In genomic region chr10:7070100-7070835, GRCm38 (mm10) we compare ENCODE assay signal across 17 mouse cellular contexts. TPM values are rescaled to one million over a fixed set of nuclear protein-coding genes. Genes with fewer than 3 reads are reported as not detected.
DNase-seq lines count a peak whose midpoint lies in the region; ATAC-seq and TF ChIP-seq lines count a peak whose summit lies in the region.
"Had no signal": no experiment of that assay in that cellular context is flagged by ENCODE, and none has a peak within 500 bp of the region (broad histone marks: within the 10 kb centered on the region; RNA-seq: fewer than 3 reads in every experiment).

No protein-coding gene starts in this region.

- H3K4me2 ChIP-seq in hindbrain, embryonic 16.5 days (ENCODE audit: low read length): no peak overlapping the region
- H3K4me2 ChIP-seq in midbrain, postnatal 0 days (ENCODE audit: low read depth, low read length, poor library complexity, severe bottlenecking): no peak overlapping the region
- H3K4me2 ChIP-seq: limb, embryonic 12.5 days; liver, embryonic 15.5 days had no signal

- H3K9me3 ChIP-seq in hindbrain, embryonic 16.5 days (ENCODE audit: control insufficient read depth, low read length): no peaks in the 10 kb centered on the region
- no peaks in the 10 kb centered on the region for H3K9me3 ChIP-seq in midbrain, postnatal 0 days (ENCODE audit: low read length)
- H3K9me3 ChIP-seq: limb, embryonic 12.5 days; liver, embryonic 15.5 days had no signal

- peak; percentile 79 for ATAC-seq in hindbrain, embryonic 16.5 days
- ATAC-seq in midbrain, postnatal 0 days (ENCODE audit: low FRiP score): peak; percentile 85

- no peaks in the 10 kb centered on the region for H3K27me3 ChIP-seq in hindbrain, embryonic 16.5 days (replicated peaks; ENCODE audit: control insufficient read depth, insufficient read depth, low read length)
- no peaks in the 10 kb centered on the region for H3K27me3 ChIP-seq in midbrain, postnatal 0 days (ENCODE audit: insufficient read depth, low read length)
- H3K27me3 ChIP-seq: limb, embryonic 12.5 days; liver, embryonic 15.5 days had no signal

- no peak overlapping the region for H3K9ac ChIP-seq in hindbrain, embryonic 16.5 days (ENCODE audit: low read depth, low read length)
- H3K9ac ChIP-seq in midbrain, postnatal 0 days (replicated peaks; ENCODE audit: low read length, poor library complexity, severe bottlenecking): no peak overlapping the region
- H3K9ac ChIP-seq: limb, embryonic 12.5 days; liver, embryonic 15.5 days had no signal

- H3K4me3 ChIP-seq in hindbrain, embryonic 16.5 days (ENCODE audit: low read length): no peak overlapping the region
- H3K4me3 ChIP-seq in midbrain, postnatal 0 days (ENCODE audit: low read depth, low read length): no peak overlapping the region
- H3K4me3 ChIP-seq: left cerebral cortex, adult 2 months; limb, embryonic 12.5 days; liver, embryonic 15.5 days had no signal

- no peak overlapping the region for H3K27ac ChIP-seq in hindbrain, embryonic 16.5 days (ENCODE audit: low read depth, low read length)
- peak overlapping the region; percentile 51; the same call in 1 of the 2 replicates for H3K27ac ChIP-seq in midbrain, postnatal 0 days (ENCODE audit: low read depth, low read length)
- H3K27ac ChIP-seq: left cerebral cortex, adult 2 months; limb, embryonic 12.5 days; liver, embryonic 15.5 days had no signal

- TF ChIP-seq CTCF in midbrain, postnatal 0 days (IDR thresholded peaks at IDR 0.05): no peak

- H3K36me3 ChIP-seq in hindbrain, embryonic 16.5 days (ENCODE audit: control insufficient read depth, insufficient read depth, low read length): no peaks in the 10 kb centered on the region
- no peaks in the 10 kb centered on the region for H3K36me3 ChIP-seq in midbrain, postnatal 0 days (ENCODE audit: insufficient read depth, low read length)
- H3K36me3 ChIP-seq: limb, embryonic 12.5 days; liver, embryonic 15.5 days had no signal

- peaks cover 3% of the 10 kb centered on the region; the same call in 1 of the 2 replicates for H3K4me1 ChIP-seq in hindbrain, embryonic 16.5 days (ENCODE audit: control insufficient read depth, insufficient read depth, low read depth, low read length)
- H3K4me1 ChIP-seq in midbrain, postnatal 0 days (ENCODE audit: insufficient read depth, low read length): peaks cover 7% of the 10 kb centered on the region; the same call in 1 of the 2 replicates
- H3K4me1 ChIP-seq: limb, embryonic 12.5 days; liver, embryonic 15.5 days had no signal

- 53% methylated on average over 8 of the region's 8 CpGs for WGBS in hindbrain, embryonic 16.5 days
- 34% methylated on average over 8 of the region's 8 CpGs for WGBS in midbrain, postnatal 0 days

- peak; percentile 34 for DNase-seq in retina, postnatal 1 day
- no peak for DNase-seq in retina, embryonic 14.5 days (ENCODE audit: low spot score)
- DNase-seq in midbrain, postnatal 0 days (ENCODE audit: low spot score): no peak
- DNase-seq in layer of hippocampus, adult 9-10 months (ENCODE audit: low spot score): no peak
- DNase-seq in natural killer cell, adult 2 months (ENCODE audit: low spot score in 2 of 2): no peak
- DNase-seq in kidney, postnatal 14 days: no peak
- DNase-seq: B cell, adult 2 months; cerebellum, postnatal 25 days; kidney, adult 18-20 months; lung, postnatal 10 days; thymus, postnatal 25 days had no signal

RNA-seq across cellular contexts. Expression of gene Ipcef1, which starts 18.0 kb away (rescaled TPM):
- polyA plus RNA-seq in hindbrain, embryonic 16.5 days (2015; fragmentation: Nextera tagmentation; extraction: Ambion mirVana): 2.0 and 2.9 TPM in 2 replicates
- 6.1 and 11.1 TPM in 2 replicates for total RNA-seq in midbrain, postnatal 0 days (2014; rRNA removed)
- 1.3 and 1.8 TPM in 2 replicates for polyA plus RNA-seq in midbrain, postnatal 0 days (2015; fragmentation: Nextera tagmentation; extraction: Ambion mirVana)
- total RNA-seq: gastrocnemius, adult 18-20 months had no signal
- polyA plus RNA-seq: heart, embryonic 14.5 days had no signal
